Mouse (Mus musculus): ENCODE measurements around the gene B430306N03Rik. TPM values are rescaled to one million over a fixed set of nuclear protein-coding genes. Genes with fewer than 3 reads are reported as not detected.
"Not testable (repeated sequence)": the region's sequence is repeated elsewhere in the genome, so short reads cannot be mapped to it uniquely, and the experiment has no call there.

Gene B430306N03Rik
- 0.30 TPM in 1 of 2 replicates, not detected in the other for polyA plus RNA-seq (2014; fragmentation: Nextera tagmentation; extraction: Ambion mirVana)

- H3K4me2 ChIP-seq; H3K27me3 ChIP-seq (ENCODE audit: control insufficient read depth, insufficient read depth, low read length); H3K36me3 ChIP-seq (ENCODE audit: control insufficient read depth, insufficient read depth, low read length); H3K27ac ChIP-seq (ENCODE audit: low read depth, low read length); H3K9me3 ChIP-seq (replicated peaks; ENCODE audit: control insufficient read depth, low read length); H3K4me1 ChIP-seq (ENCODE audit: control insufficient read depth, insufficient read depth, low read length); H3K9ac ChIP-seq (ENCODE audit: low read depth, low read length); ATAC-seq (replicated peaks; ENCODE audit: insufficient number of reproducible peaks, low FRiP score, low TSS enrichment); H3K4me3 ChIP-seq (ENCODE audit: low read depth, low read length): not testable (repeated sequence)
- 90% methylated on average over 3 of the region's 3 CpGs for WGBS (ENCODE audit: insufficient replicate concordance)
Measured at GRCm38 (mm10) chr17:48315905-48316579, at the start of gene B430306N03Rik. Gene B430306N03Rik (plus strand): TSS chr17:48316141.

DNA sequence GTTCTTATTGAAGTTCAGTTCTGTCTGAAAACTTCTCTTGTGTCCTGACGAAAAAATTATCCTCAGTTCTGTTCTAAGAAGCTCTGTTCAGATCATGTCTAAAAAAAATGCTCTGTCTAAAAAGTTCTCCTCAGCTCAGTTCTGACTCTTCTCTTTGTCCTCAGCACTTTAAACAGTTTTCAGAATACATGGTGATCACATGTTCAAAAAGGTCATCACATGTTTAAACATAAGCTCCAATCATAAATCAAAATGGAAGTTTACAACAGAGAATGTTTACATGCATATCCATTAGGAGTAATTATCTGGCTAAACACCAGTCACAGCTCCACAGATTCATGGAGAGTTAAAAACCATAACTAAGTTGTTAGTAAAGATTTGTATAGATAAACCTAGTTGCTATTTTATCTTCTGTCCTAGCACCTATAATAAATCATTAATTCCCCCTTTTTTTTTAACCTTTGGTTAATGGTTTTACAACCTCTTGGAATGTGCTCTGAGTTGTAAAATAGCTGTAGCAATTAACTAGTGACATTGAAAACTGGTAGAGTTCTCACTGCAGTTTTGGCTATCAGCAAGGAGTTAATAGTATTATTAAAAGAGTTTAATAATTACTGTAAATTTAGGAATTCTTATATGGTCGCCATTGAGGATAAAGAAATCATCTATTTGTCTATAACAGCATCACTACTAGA is 49.2 kb upstream of the B430306N03Rik start:
- Histone ChIP-seq H3K9ac (ENCODE audit: low read depth, low read length) (no peak overlapping the region), H3K4me2 (no peak overlapping the region), H3K4me3 (ENCODE audit: low read depth, low read length) (no peak overlapping the region), H3K9me3 (replicated peaks; ENCODE audit: control insufficient read depth, low read length) (no peaks in the 10 kb centered on the region), H3K27me3 (ENCODE audit: control insufficient read depth, insufficient read depth, low read length) (0 out of 2 replicates have a peak, but pooled peaks cover 3% of the 10 kb centered on the region), H3K4me1 (ENCODE audit: control insufficient read depth, insufficient read depth, low read length) (no peaks in the 10 kb centered on the region), H3K27ac (ENCODE audit: low read depth, low read length) (no peak overlapping the region), H3K36me3 (ENCODE audit: control insufficient read depth, insufficient read depth, low read length) (no peaks in the 10 kb centered on the region)
- WGBS (ENCODE audit: insufficient replicate concordance), result 56% methylated on average over 2 of the region's 2 CpGs
- ATAC-seq (replicated peaks; ENCODE audit: insufficient number of reproducible peaks, low FRiP score, low TSS enrichment), result no peak

DNA sequence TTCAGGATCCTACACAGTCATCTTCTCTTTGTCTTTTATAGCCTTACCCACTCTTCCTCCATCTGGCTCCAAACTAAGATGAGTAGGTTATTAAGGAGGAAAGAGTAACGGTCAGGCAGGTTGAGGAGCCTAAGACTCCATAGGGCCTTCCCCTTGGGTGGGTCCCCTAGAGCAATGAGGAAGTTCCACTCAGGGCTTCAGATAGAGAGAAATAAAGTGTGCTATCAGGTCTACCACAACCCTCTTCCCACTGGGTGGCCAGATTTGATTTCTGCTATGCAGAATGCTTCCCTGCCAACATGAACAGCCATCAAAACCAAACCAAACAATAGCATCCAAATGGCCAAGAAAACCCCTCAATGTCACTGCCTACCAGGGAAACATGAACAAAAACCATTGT is 48.4 kb upstream of the B430306N03Rik start:
- WGBS (ENCODE audit: insufficient replicate concordance), result 86% methylated on average over 1 of the region's 1 CpGs
- Histone ChIP-seq H3K9ac (ENCODE audit: low read depth, low read length) (no peak overlapping the region), H3K4me1 (ENCODE audit: control insufficient read depth, insufficient read depth, low read length) (no peaks in the 10 kb centered on the region), H3K4me2 (no peak overlapping the region), H3K9me3 (replicated peaks; ENCODE audit: control insufficient read depth, low read length) (no peaks in the 10 kb centered on the region), H3K27ac (ENCODE audit: low read depth, low read length) (no peak overlapping the region), H3K27me3 (ENCODE audit: control insufficient read depth, insufficient read depth, low read length) (0 out of 2 replicates have a peak, but pooled peaks cover 3% of the 10 kb centered on the region), H3K36me3 (ENCODE audit: control insufficient read depth, insufficient read depth, low read length) (no peaks in the 10 kb centered on the region), H3K4me3 (ENCODE audit: low read depth, low read length) (no peak overlapping the region)
- ATAC-seq (replicated peaks; ENCODE audit: insufficient number of reproducible peaks, low FRiP score, low TSS enrichment), result no peak

DNA sequence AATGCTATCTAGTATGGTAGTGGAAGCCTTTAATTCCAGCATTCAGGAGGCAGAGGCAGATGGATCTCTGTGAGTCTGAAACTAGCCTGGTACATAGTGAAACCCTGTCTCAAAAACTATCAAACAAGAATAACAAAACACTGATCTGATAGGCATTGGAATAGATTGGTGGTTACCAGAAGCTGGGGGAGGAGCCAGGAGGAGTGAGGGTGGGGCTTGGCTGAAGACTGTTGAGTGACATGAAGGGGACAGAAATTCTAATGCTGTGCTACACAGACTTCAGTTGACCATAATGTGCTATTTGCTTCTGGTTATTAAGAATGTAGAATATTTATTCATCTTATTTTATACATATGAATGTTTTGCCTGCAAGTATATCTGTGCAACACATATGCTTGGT is 47.7 kb upstream of the B430306N03Rik start:
- no peak overlapping the region for H3K27ac ChIP-seq (ENCODE audit: low read depth, low read length)
- no peaks in the 10 kb centered on the region for H3K9me3 ChIP-seq (replicated peaks; ENCODE audit: control insufficient read depth, low read length)
- ATAC-seq (replicated peaks; ENCODE audit: insufficient number of reproducible peaks, low FRiP score, low TSS enrichment), result no peak
- H3K9ac ChIP-seq (ENCODE audit: low read depth, low read length), result no peak overlapping the region
- no peak overlapping the region for H3K4me2 ChIP-seq
- no peak overlapping the region for H3K4me3 ChIP-seq (ENCODE audit: low read depth, low read length)
- 0 out of 2 replicates have a peak, but pooled peaks cover 3% of the 10 kb centered on the region for H3K27me3 ChIP-seq (ENCODE audit: control insufficient read depth, insufficient read depth, low read length)
- H3K36me3 ChIP-seq (ENCODE audit: control insufficient read depth, insufficient read depth, low read length), result no peaks in the 10 kb centered on the region
- no peaks in the 10 kb centered on the region for H3K4me1 ChIP-seq (ENCODE audit: control insufficient read depth, insufficient read depth, low read length)

DNA sequence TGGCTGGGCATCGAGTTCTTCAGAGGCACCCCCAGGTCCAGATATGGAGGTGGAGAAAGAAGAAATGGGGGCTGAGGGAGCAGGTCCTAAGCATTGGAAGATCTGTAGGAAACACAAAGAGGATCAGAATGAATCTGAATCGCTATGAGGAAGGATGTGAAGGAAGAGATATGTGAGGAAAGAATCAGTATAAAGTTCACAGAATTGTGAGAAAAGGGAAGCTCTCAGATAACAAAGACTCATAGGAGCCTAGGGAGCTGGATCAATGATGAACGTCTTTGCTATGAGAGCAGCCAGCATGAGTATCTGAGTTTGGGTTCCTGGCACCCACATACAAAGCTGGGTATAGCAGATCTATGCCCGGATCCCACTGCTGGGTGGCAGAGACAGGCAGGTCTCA is 46.1 kb upstream of the B430306N03Rik start:
- no peak overlapping the region for H3K4me2 ChIP-seq
- 0 out of 2 replicates have a peak, but pooled peaks cover 3% of the 10 kb centered on the region for H3K27me3 ChIP-seq (ENCODE audit: control insufficient read depth, insufficient read depth, low read length)
- H3K9ac ChIP-seq (ENCODE audit: low read depth, low read length), result no peak overlapping the region
- 60% methylated on average over 4 of the region's 4 CpGs for WGBS (ENCODE audit: insufficient replicate concordance)
- no peak overlapping the region for H3K4me3 ChIP-seq (ENCODE audit: low read depth, low read length)
- no peaks in the 10 kb centered on the region for H3K36me3 ChIP-seq (ENCODE audit: control insufficient read depth, insufficient read depth, low read length)
- H3K9me3 ChIP-seq (replicated peaks; ENCODE audit: control insufficient read depth, low read length), result no peaks in the 10 kb centered on the region
- no peak overlapping the region for H3K27ac ChIP-seq (ENCODE audit: low read depth, low read length)
- no peaks in the 10 kb centered on the region for H3K4me1 ChIP-seq (ENCODE audit: control insufficient read depth, insufficient read depth, low read length)
- no peak for ATAC-seq (replicated peaks; ENCODE audit: insufficient number of reproducible peaks, low FRiP score, low TSS enrichment)

- Histone ChIP-seq H3K27me3 (ENCODE audit: control insufficient read depth, insufficient read depth, low read length) (0 out of 2 replicates have a peak, but pooled peaks cover 3% of the 10 kb centered on the region), H3K4me1 (ENCODE audit: control insufficient read depth, insufficient read depth, low read length) (no peaks in the 10 kb centered on the region), H3K9ac (ENCODE audit: low read depth, low read length) (no peak overlapping the region), H3K36me3 (ENCODE audit: control insufficient read depth, insufficient read depth, low read length) (no peaks in the 10 kb centered on the region), H3K4me3 (ENCODE audit: low read depth, low read length) (0 out of 2 replicates have a peak overlapping the region, but pooled peaks have one; percentile 19), H3K4me2 (peak overlapping the region; percentile 40), H3K9me3 (replicated peaks; ENCODE audit: control insufficient read depth, low read length) (no peaks in the 10 kb centered on the region), H3K27ac (ENCODE audit: low read depth, low read length) (peak overlapping the region; percentile 82)
- peak; percentile 78 for ATAC-seq (replicated peaks; ENCODE audit: insufficient number of reproducible peaks, low FRiP score, low TSS enrichment)
- WGBS (ENCODE audit: insufficient replicate concordance), result 44% methylated on average over 5 of the region's 5 CpGs
Measured at GRCm38 (mm10) chr17:48272158-48272557, 43.8 kb upstream of the B430306N03Rik start.

DNA sequence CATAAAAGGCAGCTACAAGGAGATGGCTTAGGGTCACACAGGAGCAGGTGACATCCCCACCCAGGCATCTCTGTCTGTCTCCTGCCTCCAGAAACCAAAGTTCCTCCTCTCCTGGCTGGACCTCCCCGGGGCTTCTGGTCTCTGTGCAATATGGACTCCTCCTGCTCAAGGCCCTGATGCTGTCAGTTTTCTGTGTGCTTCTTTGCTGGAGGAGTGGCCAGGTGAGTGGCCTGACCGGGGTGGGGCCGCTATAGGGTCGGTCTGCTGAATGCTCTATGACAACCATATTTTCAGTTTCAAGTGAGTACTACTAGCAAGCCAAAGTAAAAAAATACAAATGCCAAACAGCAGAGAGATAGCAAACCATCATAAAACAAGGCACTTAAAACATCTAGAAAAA is 43.3 kb upstream of the B430306N03Rik start:
- Histone ChIP-seq H3K27ac (ENCODE audit: low read depth, low read length) (peak overlapping the region; percentile 82), H3K36me3 (ENCODE audit: control insufficient read depth, insufficient read depth, low read length) (no peaks in the 10 kb centered on the region), H3K4me3 (ENCODE audit: low read depth, low read length) (no peak overlapping the region), H3K9ac (ENCODE audit: low read depth, low read length) (no peak overlapping the region), H3K4me2 (peak overlapping the region; percentile 40), H3K27me3 (ENCODE audit: control insufficient read depth, insufficient read depth, low read length) (no peaks in the 10 kb centered on the region), H3K4me1 (ENCODE audit: control insufficient read depth, insufficient read depth, low read length) (no peaks in the 10 kb centered on the region), H3K9me3 (replicated peaks; ENCODE audit: control insufficient read depth, low read length) (no peaks in the 10 kb centered on the region)
- ATAC-seq (replicated peaks; ENCODE audit: insufficient number of reproducible peaks, low FRiP score, low TSS enrichment), result no peak; the same call in 1 of the 2 replicates
- WGBS (ENCODE audit: insufficient replicate concordance), result 78% methylated on average over 4 of the region's 4 CpGs

DNA sequence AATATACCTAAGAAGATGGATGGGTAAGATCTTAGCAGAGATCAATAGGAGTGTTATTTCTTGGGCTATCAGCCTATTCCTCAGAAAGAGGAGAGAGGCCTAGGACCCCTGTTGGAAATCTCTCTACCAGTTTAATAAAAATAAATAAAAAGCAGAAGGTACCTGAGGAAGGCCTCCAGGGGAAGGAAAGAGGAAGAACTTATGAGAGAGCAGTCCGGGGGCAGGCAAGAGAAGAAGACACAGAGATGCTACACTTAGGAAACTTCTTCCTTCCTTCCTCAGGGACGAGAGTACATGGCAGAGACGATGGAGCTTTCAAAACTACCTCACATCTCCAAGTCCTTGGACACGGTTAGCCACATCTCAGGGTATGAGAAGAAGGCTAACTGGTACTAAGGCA is 41.8 kb upstream of the B430306N03Rik start:
- no peak for ATAC-seq (replicated peaks; ENCODE audit: insufficient number of reproducible peaks, low FRiP score, low TSS enrichment)
- no peaks in the 10 kb centered on the region for H3K36me3 ChIP-seq (ENCODE audit: control insufficient read depth, insufficient read depth, low read length)

More for the DNA sequence above, 41.8 kb upstream of the B430306N03Rik start:
- Histone ChIP-seq H3K4me2 (no peak overlapping the region), H3K4me3 (ENCODE audit: low read depth, low read length) (no peak overlapping the region), H3K9me3 (replicated peaks; ENCODE audit: control insufficient read depth, low read length) (no peaks in the 10 kb centered on the region), H3K27ac (ENCODE audit: low read depth, low read length) (no peak overlapping the region), H3K4me1 (ENCODE audit: control insufficient read depth, insufficient read depth, low read length) (no peaks in the 10 kb centered on the region), H3K27me3 (ENCODE audit: control insufficient read depth, insufficient read depth, low read length) (no peaks in the 10 kb centered on the region), H3K9ac (ENCODE audit: low read depth, low read length) (no peak overlapping the region)
- WGBS (ENCODE audit: insufficient replicate concordance), result 69% methylated on average over 4 of the region's 4 CpGs
